Mouse (Mus musculus): ENCODE results near the gene Pten. TPM values are rescaled to one million over a fixed set of nuclear protein-coding genes. Genes with fewer than 3 reads are reported as not detected.
"Not testable (repeated sequence)": the region's sequence is repeated elsewhere in the genome, so short reads cannot be mapped to it uniquely, and the experiment has no call there.

The Pten gene
- polyA plus RNA-seq, 1 experiment: 16.8 TPM

DNA sequence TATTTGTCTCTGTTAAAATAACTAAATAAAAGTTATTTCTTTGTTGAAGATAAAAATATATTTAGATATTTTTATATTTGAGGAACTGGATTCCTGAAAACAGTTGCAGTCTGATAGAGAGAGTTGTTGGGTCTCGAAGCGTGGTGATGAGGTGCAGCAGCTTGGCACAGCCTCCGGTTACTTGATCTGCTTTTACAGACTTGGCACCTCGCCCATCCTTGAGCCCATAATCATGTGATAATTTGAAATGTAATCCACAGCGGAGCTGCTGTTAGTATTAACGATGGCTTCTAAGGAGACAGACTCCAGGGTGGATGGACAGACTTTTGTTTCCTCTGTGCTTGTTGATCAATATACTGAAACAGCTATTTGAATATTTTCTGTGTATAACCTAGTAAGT lies 35.3 kb downstream of the Pten start:
- H3K4me3 ChIP-seq (replicated peaks; ENCODE audit: extremely low read depth, low read depth, low read length): no peak overlapping the region
- 6% methylated on average over 6 of the region's 6 CpGs for WGBS
- no peak for DNase-seq
- no peak for TF ChIP-seq CTCF (IDR thresholded peaks at IDR 0.05; ENCODE audit: insufficient read depth, low read length)
- TF ChIP-seq POLR2A (IDR thresholded peaks at IDR 0.05; ENCODE audit: borderline replicate concordance, extremely low read depth, low read depth, low read length): no peak
- H3K4me1 ChIP-seq (ENCODE audit: control insufficient read depth, insufficient read depth, low read length): peaks cover 16% of the 10 kb centered on the region

- no peak overlapping the region for H3K4me3 ChIP-seq (replicated peaks; ENCODE audit: extremely low read depth, low read depth, low read length)
- no peak for TF ChIP-seq CTCF (IDR thresholded peaks at IDR 0.05; ENCODE audit: insufficient read depth, low read length)
- no peak for TF ChIP-seq POLR2A (IDR thresholded peaks at IDR 0.05; ENCODE audit: borderline replicate concordance, extremely low read depth, low read depth, low read length)
- H3K4me1 ChIP-seq (ENCODE audit: control insufficient read depth, insufficient read depth, low read length): peaks cover 10% of the 10 kb centered on the region
- no peak for DNase-seq
Measured at GRCm38 (mm10) chr19:32793901-32794300, 36.6 kb downstream of the Pten start.

- WGBS: 70% methylated on average over 2 of the region's 2 CpGs
- Histone ChIP-seq H3K4me3 (replicated peaks; ENCODE audit: extremely low read depth, low read depth, low read length) (no peak overlapping the region), H3K4me1 (ENCODE audit: control insufficient read depth, insufficient read depth, low read length) (peaks cover 10% of the 10 kb centered on the region)
- DNase-seq: no peak
- no peak for TF ChIP-seq CTCF (IDR thresholded peaks at IDR 0.05; ENCODE audit: insufficient read depth, low read length)
Measured at GRCm38 (mm10) chr19:32800557-32800956, 43.3 kb downstream of the Pten start.

GRCm38 (mm10) chr19:32804703-32805102 lies 47.4 kb downstream of the Pten start:
- no peak for TF ChIP-seq CTCF (IDR thresholded peaks at IDR 0.05; ENCODE audit: insufficient read depth, low read length)
- TF ChIP-seq POLR2A (IDR thresholded peaks at IDR 0.05; ENCODE audit: borderline replicate concordance, extremely low read depth, low read depth, low read length): no peak
- DNase-seq: no peak
- Histone ChIP-seq H3K4me3 (replicated peaks; ENCODE audit: extremely low read depth, low read depth, low read length) (no peak overlapping the region), H3K4me1 (ENCODE audit: control insufficient read depth, insufficient read depth, low read length) (peaks cover 10% of the 10 kb centered on the region)
- WGBS: 49% methylated on average over 4 of the region's 4 CpGs

DNA sequence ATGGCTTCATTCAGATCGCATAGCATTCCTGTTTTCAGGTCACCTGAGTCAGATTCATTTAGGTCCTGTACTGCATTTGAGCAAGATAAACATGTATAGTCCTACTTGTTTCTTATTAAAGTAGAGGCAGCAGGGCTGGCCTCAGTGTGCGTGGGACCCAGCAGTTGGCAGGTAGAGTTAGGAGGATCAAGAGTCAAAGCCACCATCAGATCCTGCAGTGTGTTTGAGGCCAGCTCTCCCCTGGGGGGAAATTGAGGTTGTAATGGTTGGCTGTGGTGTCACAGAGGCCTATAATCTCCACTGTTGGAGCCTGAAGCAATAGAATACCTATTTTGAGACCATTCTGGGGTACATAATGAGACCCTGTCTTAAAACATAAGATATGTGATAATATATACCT lies 50.3 kb downstream of the Pten start:
- WGBS: 88% methylated on average over 2 of the region's 2 CpGs
- TF ChIP-seq POLR2A (IDR thresholded peaks at IDR 0.05; ENCODE audit: borderline replicate concordance, extremely low read depth, low read depth, low read length): no peak
- no peak for TF ChIP-seq CTCF (IDR thresholded peaks at IDR 0.05; ENCODE audit: insufficient read depth, low read length)
- peaks cover 7% of the 10 kb centered on the region for H3K4me1 ChIP-seq (ENCODE audit: control insufficient read depth, insufficient read depth, low read length)
- DNase-seq: no peak
- H3K4me3 ChIP-seq (replicated peaks; ENCODE audit: extremely low read depth, low read depth, low read length): no peak overlapping the region

DNA sequence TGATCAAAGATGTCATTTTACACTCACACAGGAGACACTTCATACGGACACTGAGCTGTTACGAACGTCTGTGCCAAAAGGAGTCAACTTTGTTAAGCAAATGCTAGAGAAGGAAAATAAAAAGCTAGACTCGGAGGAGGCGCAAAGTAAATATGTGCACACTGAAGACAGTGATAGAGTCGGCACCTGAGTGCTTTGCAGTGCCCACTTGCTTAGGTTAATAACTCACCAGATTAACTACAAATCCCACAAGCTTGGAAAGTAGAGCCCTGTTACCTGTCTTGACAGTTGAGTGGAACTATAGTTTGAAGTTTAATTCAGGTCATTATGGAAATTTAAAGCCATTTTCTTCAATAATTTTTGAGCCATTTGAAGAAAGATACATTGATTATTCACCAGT lies 51.4 kb downstream of the Pten start:
- no peak for TF ChIP-seq POLR2A (IDR thresholded peaks at IDR 0.05; ENCODE audit: borderline replicate concordance, extremely low read depth, low read depth, low read length)
- DNase-seq: no peak
- 47% methylated on average over 6 of the region's 6 CpGs for WGBS
- no peak overlapping the region for H3K4me3 ChIP-seq (replicated peaks; ENCODE audit: extremely low read depth, low read depth, low read length)
- H3K4me1 ChIP-seq (ENCODE audit: control insufficient read depth, insufficient read depth, low read length): peaks cover 6% of the 10 kb centered on the region

- no peak for TF ChIP-seq CTCF (IDR thresholded peaks at IDR 0.05; ENCODE audit: insufficient read depth, low read length)
- TF ChIP-seq POLR2A (IDR thresholded peaks at IDR 0.05; ENCODE audit: borderline replicate concordance, extremely low read depth, low read depth, low read length): no peak
- peaks cover 6% of the 10 kb centered on the region for H3K4me1 ChIP-seq (ENCODE audit: control insufficient read depth, insufficient read depth, low read length)
- no peak for DNase-seq
- WGBS: 69% methylated on average over 3 of the region's 3 CpGs
- no peak overlapping the region for H3K4me3 ChIP-seq (replicated peaks; ENCODE audit: extremely low read depth, low read depth, low read length)
Measured at GRCm38 (mm10) chr19:32809117-32809516, 51.8 kb downstream of the Pten start.

GRCm38 (mm10) chr19:32818759-32819158 lies 61.5 kb downstream of the Pten start:
- TF ChIP-seq POLR2A (IDR thresholded peaks at IDR 0.05; ENCODE audit: borderline replicate concordance, extremely low read depth, low read depth, low read length) (no peak), CTCF (IDR thresholded peaks at IDR 0.05; ENCODE audit: insufficient read depth, low read length) (no peak)
- DNase-seq: no peak
- Histone ChIP-seq H3K4me3 (replicated peaks; ENCODE audit: extremely low read depth, low read depth, low read length) (no peak overlapping the region), H3K4me1 (ENCODE audit: control insufficient read depth, insufficient read depth, low read length) (peaks cover 2% of the 10 kb centered on the region; the same call in 1 of the 2 replicates)
- 85% methylated on average over 4 of the region's 4 CpGs for WGBS

DNA sequence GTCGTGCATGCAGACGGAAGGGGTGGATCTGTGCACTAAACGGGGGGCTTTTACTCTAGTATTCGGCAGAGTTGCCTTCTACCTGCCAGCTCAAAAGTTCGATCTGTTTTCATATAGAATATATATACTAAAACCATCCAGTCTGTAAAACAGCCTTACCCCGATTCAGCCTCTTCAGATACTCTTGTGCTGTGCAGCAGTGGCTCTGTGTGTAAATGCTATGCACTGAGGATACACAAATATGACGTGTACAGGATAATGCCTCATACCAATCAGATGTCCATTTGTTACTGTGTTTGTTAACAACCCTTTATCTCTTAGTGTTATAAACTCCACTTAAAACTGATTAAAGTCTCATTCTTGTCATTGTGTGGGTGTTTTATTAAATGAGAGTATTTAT lies 65.7 kb downstream of the Pten start:
- no CpG with 5 or more reads among the region's 7 CpGs for WGBS
- not testable (repeated sequence) for H3K4me3 ChIP-seq (replicated peaks; ENCODE audit: extremely low read depth, low read depth, low read length); H3K4me1 ChIP-seq (ENCODE audit: control insufficient read depth, insufficient read depth, low read length); DNase-seq

DNA sequence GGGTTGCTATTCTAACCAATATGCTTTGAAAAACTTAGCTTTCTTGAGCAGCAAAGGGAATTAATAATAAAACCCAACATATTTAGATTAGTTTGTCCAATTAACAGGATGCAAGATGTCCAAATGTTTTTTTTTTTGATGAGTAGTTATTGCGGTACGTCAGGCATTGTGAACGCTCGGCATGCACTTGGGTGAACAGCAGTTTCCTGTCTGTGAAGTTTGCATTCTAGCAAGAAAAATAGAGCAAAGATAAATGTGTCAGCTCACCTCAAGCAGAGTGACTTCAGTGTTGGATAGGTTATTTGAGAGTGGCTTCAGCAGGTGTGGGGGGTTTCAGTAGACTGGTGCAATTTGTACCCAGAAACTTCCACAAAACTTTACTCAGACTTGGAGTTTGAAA lies 69.3 kb downstream of the Pten start:
- DNase-seq: no peak
- WGBS: 37% methylated on average over 4 of the region's 4 CpGs
- Histone ChIP-seq H3K4me1 (ENCODE audit: control insufficient read depth, insufficient read depth, low read length) (no peaks in the 10 kb centered on the region), H3K4me3 (replicated peaks; ENCODE audit: extremely low read depth, low read depth, low read length) (no peak overlapping the region)
- TF ChIP-seq CTCF (IDR thresholded peaks at IDR 0.05; ENCODE audit: insufficient read depth, low read length): no peak
- no peak for TF ChIP-seq POLR2A (IDR thresholded peaks at IDR 0.05; ENCODE audit: borderline replicate concordance, extremely low read depth, low read depth, low read length)

- WGBS: 90% methylated on average over 2 of the region's 2 CpGs
- no peak overlapping the region for H3K4me3 ChIP-seq (replicated peaks; ENCODE audit: extremely low read depth, low read depth, low read length)
- H3K4me1 ChIP-seq (ENCODE audit: control insufficient read depth, insufficient read depth, low read length): peaks cover 3% of the 10 kb centered on the region; the same call in 1 of the 2 replicates
- TF ChIP-seq POLR2A (IDR thresholded peaks at IDR 0.05; ENCODE audit: borderline replicate concordance, extremely low read depth, low read depth, low read length) (no peak), CTCF (IDR thresholded peaks at IDR 0.05; ENCODE audit: insufficient read depth, low read length) (no peak)
- no peak for DNase-seq
Measured at GRCm38 (mm10) chr19:32829871-32830270, 72.6 kb downstream of the Pten start.
